Mouse (Mus musculus): Measurements from ENCODE around the gene Sost.

Sost gene

GRCm38 (mm10) chr11:101982981-101983411 is 16.2 kb upstream of the Sost start:
- no peak for DNase-seq

- no peak for DNase-seq
These were observed 15.0 kb upstream of the Sost start for GRCm38 (mm10) chr11:101981850-101982249.

- DNase-seq, result peak; percentile 48
These were observed 13.9 kb upstream of the Sost start for GRCm38 (mm10) chr11:101980603-101981157.

- DNase-seq, result peak; percentile 54
These were observed 12.3 kb upstream of the Sost start for GRCm38 (mm10) chr11:101979140-101979539.

- peak; percentile 27 for DNase-seq
These were observed 10.1 kb upstream of the Sost start for GRCm38 (mm10) chr11:101976949-101977348.

GRCm38 (mm10) chr11:101974923-101975322 is 8.1 kb upstream of the Sost start:
- DNase-seq, result peak; percentile 43

- peak; percentile 34 for DNase-seq
These were observed 7.4 kb upstream of the Sost start for GRCm38 (mm10) chr11:101974181-101974580.

- no peak for DNase-seq
These were observed 6.7 kb upstream of the Sost start for GRCm38 (mm10) chr11:101973496-101973895.

GRCm38 (mm10) chr11:101972651-101973050 is 5.8 kb upstream of the Sost start:
- DNase-seq, result no peak

- no peak for DNase-seq
These were observed 5.3 kb upstream of the Sost start for GRCm38 (mm10) chr11:101972097-101972496.

GRCm38 (mm10) chr11:101971410-101971809 is 4.6 kb upstream of the Sost start:
- DNase-seq, result peak; percentile 31

- DNase-seq, result peak; percentile 15
These were observed 3.0 kb upstream of the Sost start for GRCm38 (mm10) chr11:101969835-101970234.

- DNase-seq, result peak; percentile 91
These were observed 2.0 kb upstream of the Sost start for GRCm38 (mm10) chr11:101968791-101969190.

- DNase-seq, result peak; percentile 18
These were observed 1.5 kb upstream of the Sost start for GRCm38 (mm10) chr11:101968311-101968710.

- no peak for DNase-seq
These were observed 1.3 kb downstream of the Sost start for GRCm38 (mm10) chr11:101965553-101965952.

- DNase-seq, result no peak
These were observed 2.2 kb downstream of the Sost start for GRCm38 (mm10) chr11:101964647-101965046.

GRCm38 (mm10) chr11:101963473-101964291 is 3.1 kb downstream of the Sost start:
- DNase-seq, result no peak

GRCm38 (mm10) chr11:101963043-101963442 is 3.8 kb downstream of the Sost start:
- DNase-seq, result no peak

- DNase-seq, result no peak
These were observed 9.3 kb downstream of the Sost start for GRCm38 (mm10) chr11:101957476-101957875.

GRCm38 (mm10) chr11:101953441-101953840 is 13.4 kb downstream of the Sost start:
- DNase-seq, result no peak

GRCm38 (mm10) chr11:101952541-101953341 is 14.1 kb downstream of the Sost start:
- DNase-seq, result no peak

GRCm38 (mm10) chr11:101950021-101950420 is 16.8 kb downstream of the Sost start:
- no peak for DNase-seq

GRCm38 (mm10) chr11:101946525-101946924 is 20.3 kb downstream of the Sost start:
- no peak for DNase-seq

GRCm38 (mm10) chr11:101943055-101943454 is 23.8 kb downstream of the Sost start:
- peak; percentile 94 for DNase-seq
